Mouse (Mus musculus): ENCODE measurements around the gene Cobll1.
A peak's percentile ranks its signal among the peaks of the same experiment; 100 is the strongest.

Cobll1 gene

DNA sequence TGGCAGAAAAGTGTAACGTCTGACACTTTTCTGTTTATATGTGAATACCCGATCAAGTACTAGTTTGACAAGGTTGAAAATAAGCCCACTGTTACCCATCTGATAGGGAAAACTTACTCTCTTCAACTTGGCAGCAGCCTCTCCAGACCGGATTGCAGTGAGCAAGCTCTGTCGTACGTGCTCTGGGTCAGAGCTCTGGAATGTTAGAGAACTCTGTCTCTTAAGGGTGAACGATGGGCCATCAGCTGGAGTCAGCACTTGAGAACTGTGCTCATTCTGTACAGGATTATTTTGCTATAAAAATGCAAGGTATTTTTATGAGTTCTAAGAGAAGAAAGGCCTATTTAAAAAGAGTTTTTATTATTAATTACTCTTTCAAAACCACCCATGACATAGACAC is 143.6 kb downstream of the Cobll1 start:
- no peak for DNase-seq (ENCODE audit: low read depth, low spot score)

GRCm38 (mm10) chr2:65093990-65094389 is 145.2 kb downstream of the Cobll1 start:
- DNase-seq (ENCODE audit: low read depth, low spot score): peak; percentile 57

GRCm38 (mm10) chr2:65090986-65091385 is 148.2 kb downstream of the Cobll1 start:
- no peak for DNase-seq (ENCODE audit: low read depth, low spot score)

DNA sequence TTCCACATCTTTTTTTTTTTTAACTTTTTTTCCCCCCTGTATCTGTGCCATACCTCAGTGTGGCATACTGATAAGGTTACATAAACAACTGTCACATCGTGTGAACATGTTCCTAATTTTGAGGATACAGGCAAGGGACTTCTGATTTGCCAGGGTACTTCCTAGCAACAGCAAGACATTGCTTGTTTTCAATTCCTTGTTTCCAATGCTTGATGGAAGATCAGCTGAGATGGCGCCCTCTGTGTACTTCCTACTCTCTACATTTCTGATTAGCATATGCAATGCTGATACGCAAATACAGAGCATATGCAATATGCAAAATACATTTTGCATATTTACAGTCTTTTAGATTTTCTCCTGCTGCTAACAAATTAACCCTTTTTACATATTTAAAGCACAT is 152.0 kb downstream of the Cobll1 start:
- DNase-seq (ENCODE audit: low read depth, low spot score): no peak

DNA sequence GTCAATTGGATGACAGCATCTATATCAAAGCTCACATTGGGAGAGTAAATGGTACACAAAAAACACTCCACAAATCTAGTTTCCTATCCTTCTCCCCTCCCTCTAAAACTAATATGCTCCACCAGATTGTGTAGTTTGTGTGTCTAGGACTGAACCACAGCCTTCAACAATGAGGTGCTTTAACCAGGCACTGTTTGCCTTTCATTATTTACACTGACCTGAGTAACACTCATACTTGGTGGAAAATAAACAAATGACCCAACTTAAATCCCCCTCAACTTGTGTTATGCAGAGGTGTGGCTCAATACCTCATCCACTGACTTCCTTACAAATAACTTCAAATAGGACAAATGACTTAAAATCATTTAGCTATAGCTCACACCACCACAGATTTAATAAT is 155.8 kb downstream of the Cobll1 start:
- no peak for DNase-seq (ENCODE audit: low read depth, low spot score)

GRCm38 (mm10) chr2:65077544-65077943 is 161.7 kb downstream of the Cobll1 start:
- DNase-seq (ENCODE audit: low read depth, low spot score): peak; percentile 51

GRCm38 (mm10) chr2:65075840-65076239 is 163.4 kb downstream of the Cobll1 start:
- DNase-seq (ENCODE audit: low read depth, low spot score): peak; percentile 59

DNA sequence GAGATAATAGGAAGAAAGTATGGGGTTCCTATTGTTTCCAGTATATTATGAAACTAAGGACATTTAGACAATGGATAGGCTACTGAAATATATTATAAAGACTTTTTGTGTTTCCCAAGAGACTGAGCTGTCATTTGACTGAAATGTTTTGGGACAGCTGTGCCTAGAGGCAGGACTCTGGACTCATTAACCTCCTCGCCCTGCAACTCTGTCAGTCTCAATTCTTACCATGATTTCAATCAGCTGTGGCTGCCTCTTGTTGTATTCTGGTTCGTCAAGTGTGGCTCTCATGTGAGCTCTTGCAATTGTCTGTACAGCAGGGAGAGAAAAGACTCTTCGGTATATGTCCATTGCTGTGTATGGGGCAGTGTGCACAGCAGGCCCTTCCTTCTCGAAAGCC is 163.8 kb downstream of the Cobll1 start:
- DNase-seq (ENCODE audit: low read depth, low spot score): peak; percentile 10

DNA sequence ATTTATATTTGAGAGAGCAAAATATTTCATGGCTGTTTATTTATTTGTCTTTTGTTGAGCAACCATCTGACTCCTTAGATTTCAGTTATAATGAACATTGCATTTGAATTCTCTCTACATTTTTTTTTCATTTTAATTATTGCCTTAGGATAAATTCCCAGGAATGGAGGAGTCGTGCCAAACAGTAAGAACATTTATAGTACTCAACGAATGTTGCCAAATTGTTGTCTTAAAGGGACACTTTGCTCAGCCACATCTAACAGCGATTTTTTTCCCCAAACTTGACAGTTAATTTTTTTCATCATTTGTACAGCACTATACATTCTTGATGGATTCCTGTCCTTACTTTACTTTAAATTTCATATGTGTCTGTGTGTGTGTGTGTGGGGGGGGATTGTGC is 167.0 kb downstream of the Cobll1 start:
- peak; percentile 39 for DNase-seq (ENCODE audit: low read depth, low spot score)

- DNase-seq (ENCODE audit: low read depth, low spot score): no peak
Measured at GRCm38 (mm10) chr2:65053764-65054163, 185.4 kb downstream of the Cobll1 start.

- no peak for DNase-seq (ENCODE audit: low read depth, low spot score)
Measured at GRCm38 (mm10) chr2:65052191-65053012, 186.8 kb downstream of the Cobll1 start.

- no peak for DNase-seq (ENCODE audit: low read depth, low spot score)
Measured at GRCm38 (mm10) chr2:65050776-65051175, 188.4 kb downstream of the Cobll1 start.

- DNase-seq (ENCODE audit: low read depth, low spot score): no peak
Measured at GRCm38 (mm10) chr2:65048234-65049017, 190.8 kb downstream of the Cobll1 start.

Measured in brain, adult 2 months (tissue).